Mouse (Mus musculus) cerebellum, postnatal 10 days (tissue): ENCODE measurements around the gene Fcrl5.
"Not testable (repeated sequence)": the region's sequence is repeated elsewhere in the genome, so short reads cannot be mapped to it uniquely, and the experiment has no call there.

ENCODE experiments used
- DNase-seq, 2 experiments: peaks; one replicate each; pipeline ENCODE4 v3.0.0; 2021; ENCODE audit warnings: mixed read lengths in 2 of 2

Gene Fcrl5

DNA sequence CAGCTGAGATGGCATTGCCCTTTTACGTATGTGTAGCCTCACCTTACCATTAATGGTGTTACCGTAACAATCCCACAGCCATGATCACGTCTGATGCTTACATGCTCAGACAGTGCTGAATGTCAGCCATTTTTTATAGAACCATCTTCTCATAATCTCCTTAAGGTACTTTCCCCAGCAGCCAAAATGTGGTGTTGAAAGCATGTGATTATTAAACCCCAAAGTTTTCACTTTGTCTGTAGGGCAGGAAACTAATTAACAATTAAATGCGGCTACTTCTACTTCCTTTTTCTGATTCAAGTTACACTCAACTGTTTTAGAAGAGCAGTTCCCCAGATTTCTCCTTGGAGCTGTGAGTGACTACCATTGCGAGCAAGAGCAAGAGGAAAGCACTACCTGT, at the start of gene Fcrl5:
Gene Fcrl5 (plus strand): TSS at position 295 of the 400 bp plus-strand sequence.
- DNase-seq = no peak

DNA sequence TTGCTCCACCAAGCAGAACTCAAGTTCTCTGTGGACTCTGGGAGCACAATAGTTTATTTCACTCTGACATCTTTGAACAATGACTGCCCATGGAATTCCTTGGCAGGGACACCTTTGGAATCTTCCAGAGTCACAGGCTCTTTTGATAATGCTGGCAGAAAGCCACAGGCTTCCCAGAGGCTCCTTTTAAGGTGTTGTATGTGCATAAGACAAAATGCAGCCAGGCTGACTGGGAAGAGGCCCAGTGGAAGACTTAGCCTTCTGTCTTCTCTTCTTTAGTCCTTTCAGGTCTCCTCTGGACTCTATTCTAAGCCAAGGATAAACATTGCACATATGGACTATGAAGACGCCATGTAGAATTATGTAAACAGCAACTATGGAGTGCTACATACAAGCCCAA, 44.6 kb upstream of the Fcrl5 start:
- DNase-seq = no peak

DNA sequence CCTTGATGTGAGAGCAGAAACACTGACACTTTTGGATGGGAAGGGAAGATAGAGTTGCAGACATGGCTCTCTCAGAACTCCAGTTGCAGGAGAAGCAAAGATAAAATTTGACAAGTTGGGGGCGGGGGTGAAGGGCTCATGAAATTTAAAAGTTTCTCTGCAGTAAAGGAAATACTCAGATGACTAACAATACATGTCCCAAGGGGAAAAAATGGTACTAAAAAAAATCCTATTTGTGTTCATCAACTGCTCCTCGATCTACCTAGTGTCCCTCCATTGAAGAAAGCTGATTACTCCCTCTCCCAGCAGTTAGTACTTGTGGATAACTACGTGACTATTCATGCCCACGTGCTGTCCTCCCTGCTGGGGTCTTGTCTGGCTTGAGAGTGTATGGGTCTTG, 36.8 kb upstream of the Fcrl5 start:
- DNase-seq = no peak

- DNase-seq = no peak
Measured at GRCm38 (mm10) chr3:87399906-87400305, 35.7 kb upstream of the Fcrl5 start.

- DNase-seq = no peak
Measured at GRCm38 (mm10) chr3:87401321-87401720, 34.3 kb upstream of the Fcrl5 start.

- peak in 1 of 2 experiments; percentile 39 for DNase-seq
Measured at GRCm38 (mm10) chr3:87408171-87408570, 27.4 kb upstream of the Fcrl5 start.

GRCm38 (mm10) chr3:87409196-87409935, 26.2 kb upstream of the Fcrl5 start:
- peak in 1 of 2 experiments; percentile 45 for DNase-seq

- DNase-seq = no peak
Measured at GRCm38 (mm10) chr3:87410605-87411004, 25.0 kb upstream of the Fcrl5 start.

DNA sequence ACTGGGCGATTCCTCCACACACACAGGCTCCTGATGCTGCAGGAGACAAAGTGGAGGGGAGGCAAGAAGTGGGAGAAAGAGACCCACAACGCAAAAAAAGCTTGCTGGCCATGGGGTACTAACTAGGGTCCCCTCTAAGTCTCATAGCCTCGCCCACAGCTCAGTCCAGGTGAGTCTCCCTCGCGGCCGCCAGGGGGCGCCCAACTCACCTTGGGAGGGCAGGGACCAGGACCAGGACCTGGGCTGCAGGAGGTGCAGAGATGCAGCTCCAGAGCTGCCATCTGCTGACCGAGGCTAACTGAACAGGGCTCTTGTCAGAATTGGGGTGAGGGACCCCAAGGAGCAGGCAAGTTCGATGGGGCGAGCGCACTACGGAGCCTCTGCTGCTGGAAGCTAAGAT, 24.4 kb upstream of the Fcrl5 start:
- peak; percentile 71 to 75 for DNase-seq

- DNase-seq = no peak
Measured at GRCm38 (mm10) chr3:87420645-87421044, 14.9 kb upstream of the Fcrl5 start.

- peak; percentile 15 to 18 for DNase-seq
Measured at GRCm38 (mm10) chr3:87422386-87422910, 13.1 kb upstream of the Fcrl5 start.

GRCm38 (mm10) chr3:87440586-87440985, 5.0 kb downstream of the Fcrl5 start:
- no peak for DNase-seq

DNA sequence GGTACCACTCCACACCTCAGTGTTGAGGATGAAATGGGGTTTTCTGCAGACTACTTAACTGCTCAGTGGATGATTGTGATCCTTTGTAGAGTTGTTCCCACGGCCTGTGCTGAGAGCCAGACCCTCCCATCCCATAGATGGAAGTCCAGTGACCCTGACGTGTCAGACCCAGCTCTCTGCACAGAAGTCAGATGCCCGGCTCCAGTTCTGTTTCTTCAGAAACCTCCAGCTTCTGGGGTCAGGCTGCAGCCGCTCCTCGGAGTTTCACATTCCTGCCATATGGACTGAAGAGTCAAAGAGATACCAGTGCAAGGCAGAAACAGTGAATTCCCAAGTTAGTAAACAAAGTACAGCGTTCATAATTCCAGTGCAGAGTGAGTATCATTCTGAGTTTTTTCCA, 8.4 kb downstream of the Fcrl5 start:
- DNase-seq = no peak

GRCm38 (mm10) chr3:87465454-87465853, 29.9 kb downstream of the Fcrl5 start:
- no peak for DNase-seq

GRCm38 (mm10) chr3:87467011-87467410, 31.4 kb downstream of the Fcrl5 start:
- DNase-seq = no peak

DNA sequence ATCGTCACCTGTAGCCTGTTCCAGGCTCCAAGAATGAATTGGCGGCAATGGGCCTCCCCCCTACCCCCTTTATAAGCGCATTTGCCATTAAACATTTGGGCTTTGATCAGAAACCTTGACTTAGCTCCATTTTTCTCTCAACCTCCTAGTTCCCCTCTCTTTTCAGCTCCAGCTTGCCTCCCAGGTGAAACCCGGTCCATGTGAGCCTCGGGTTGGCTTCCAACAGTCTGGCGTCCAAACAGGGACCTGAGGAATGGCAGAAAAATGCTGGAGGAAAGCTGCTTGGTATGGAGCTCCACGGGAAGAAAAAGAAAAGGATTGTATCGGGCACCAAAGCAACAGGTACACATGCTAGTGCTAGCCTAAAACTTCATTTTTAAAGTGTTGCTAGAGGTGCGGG, 31.8 kb downstream of the Fcrl5 start:
- no peak for DNase-seq

GRCm38 (mm10) chr3:87477948-87478347, 42.4 kb downstream of the Fcrl5 start:
- not testable (repeated sequence) for DNase-seq

DNA sequence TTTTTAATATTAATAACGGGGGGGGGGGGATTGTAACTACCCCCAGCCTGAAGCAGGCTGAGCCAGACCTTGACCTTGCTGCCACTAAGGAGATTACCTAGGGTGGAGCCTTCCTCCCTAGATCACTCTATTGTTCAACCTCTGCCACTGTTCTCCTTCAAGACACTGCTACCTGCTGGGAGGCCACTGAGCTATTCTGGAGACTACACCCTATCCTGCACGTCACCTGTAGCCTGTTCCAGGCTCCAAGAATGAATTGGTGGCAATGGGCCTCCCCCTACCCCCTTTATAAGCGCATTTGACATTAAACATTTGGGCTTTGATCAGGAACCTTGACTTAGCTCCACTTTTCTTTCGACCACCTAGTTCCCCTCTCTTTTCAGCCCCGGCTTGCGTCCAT, 43.0 kb downstream of the Fcrl5 start:
- not testable (repeated sequence) for DNase-seq

GRCm38 (mm10) chr3:87479230-87479629, 43.7 kb downstream of the Fcrl5 start:
- DNase-seq = not testable (repeated sequence)

DNA sequence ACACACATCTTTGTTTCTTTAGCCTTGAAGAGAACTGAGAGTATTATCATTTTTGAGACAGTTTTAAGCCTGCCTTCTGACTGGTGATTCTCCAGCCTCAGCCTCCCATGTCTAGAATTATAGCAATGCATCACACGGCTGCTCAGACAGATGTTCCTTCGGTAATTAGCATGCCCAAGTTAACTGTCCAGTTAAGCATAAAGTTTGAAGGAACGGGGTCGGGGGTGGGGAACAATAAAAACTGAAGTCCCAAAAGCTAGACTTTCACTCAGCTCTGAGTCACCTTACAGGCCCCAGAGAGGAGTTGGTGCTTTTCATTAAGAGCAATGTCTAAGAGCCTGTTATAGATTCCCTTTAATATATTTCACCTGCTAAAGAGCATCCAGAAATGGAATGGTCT, 51.8 kb downstream of the Fcrl5 start:
- DNase-seq = no peak

- no peak for DNase-seq
Measured at GRCm38 (mm10) chr3:87487911-87488310, 52.3 kb downstream of the Fcrl5 start.

- no peak for DNase-seq
Measured at GRCm38 (mm10) chr3:87498266-87498665, 62.7 kb downstream of the Fcrl5 start.

DNA sequence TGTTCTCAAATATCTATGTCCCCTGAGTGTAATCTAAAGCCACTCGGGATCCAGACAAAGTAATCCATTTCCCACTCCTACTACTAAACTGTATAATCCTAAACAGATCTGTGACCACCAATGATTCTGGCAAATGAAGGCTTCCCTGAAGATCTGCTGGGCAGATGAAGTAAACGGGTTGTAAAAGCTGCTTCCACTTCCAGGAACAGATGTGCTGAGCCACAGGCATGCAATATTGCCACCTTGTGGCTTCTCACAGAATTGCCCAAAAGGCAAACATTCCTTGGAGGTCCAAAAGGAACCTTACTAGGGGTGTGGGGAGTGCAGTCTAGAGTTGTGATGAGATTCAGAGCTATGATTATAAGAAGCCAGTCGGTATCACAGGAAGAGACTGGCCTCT, 63.5 kb downstream of the Fcrl5 start:
- peak; percentile 85 to 86 for DNase-seq
